Mouse (Mus musculus): ENCODE results near the gene Rnaseh2a. TPM values are rescaled to one million over a fixed set of nuclear protein-coding genes. Genes with fewer than 3 reads are reported as not detected.

Gene Rnaseh2a
- polyA plus RNA-seq, 1 experiment from 2014 or later, result 114 TPM

- no peak overlapping the region for H3K4me2 ChIP-seq (ENCODE audit: low read depth, low read length)
Measured at GRCm38 (mm10) chr8:84933767-84934559, 35.6 kb downstream of the Rnaseh2a start.

GRCm38 (mm10) chr8:84930582-84930981 lies 39.0 kb downstream of the Rnaseh2a start:
- Histone ChIP-seq H3K4me3 (ENCODE audit: low read length) (no peak overlapping the region), H3K27me3 (ENCODE audit: control insufficient read depth, insufficient read depth, low read depth, low read length) (peaks cover 42% of the 10 kb centered on the region), H3K9me3 (ENCODE audit: control insufficient read depth, low read length) (no peaks in the 10 kb centered on the region), H3K4me2 (ENCODE audit: low read depth, low read length) (no peak overlapping the region), H3K36me3 (ENCODE audit: control insufficient read depth, insufficient read depth, low read length) (no peaks in the 10 kb centered on the region), H3K4me1 (replicated peaks; ENCODE audit: control insufficient read depth, insufficient read depth, low read length) (no peaks in the 10 kb centered on the region; the same call in 1 of the 2 replicates), H3K27ac (ENCODE audit: low read length) (no peak overlapping the region), H3K9ac (ENCODE audit: low read length) (no peak overlapping the region)
- no peak for ATAC-seq (ENCODE audit: low read depth)
- WGBS, result 80% methylated on average over 13 of the region's 13 CpGs

More at GRCm38 (mm10) chr8:84933767-84934559, 35.6 kb downstream of the Rnaseh2a start:
- H3K9me3 ChIP-seq (ENCODE audit: control insufficient read depth, low read length), result no peaks in the 10 kb centered on the region
- H3K27me3 ChIP-seq (ENCODE audit: control insufficient read depth, insufficient read depth, low read depth, low read length), result peaks cover 73% of the 10 kb centered on the region
- H3K36me3 ChIP-seq (ENCODE audit: control insufficient read depth, insufficient read depth, low read length), result no peaks in the 10 kb centered on the region
- no peak overlapping the region for H3K4me3 ChIP-seq (ENCODE audit: low read length)
- 76% methylated on average over 16 of the region's 16 CpGs for WGBS
- no peak for ATAC-seq (ENCODE audit: low read depth)
- H3K9ac ChIP-seq (ENCODE audit: low read length), result no peak overlapping the region
- no peak overlapping the region for H3K27ac ChIP-seq (ENCODE audit: low read length)
- peaks cover 4% of the 10 kb centered on the region for H3K4me1 ChIP-seq (replicated peaks; ENCODE audit: control insufficient read depth, insufficient read depth, low read length)

- Histone ChIP-seq H3K27me3 (ENCODE audit: control insufficient read depth, insufficient read depth, low read depth, low read length) (peaks cover 23% of the 10 kb centered on the region), H3K36me3 (ENCODE audit: control insufficient read depth, insufficient read depth, low read length) (no peaks in the 10 kb centered on the region), H3K27ac (ENCODE audit: low read length) (no peak overlapping the region), H3K4me3 (ENCODE audit: low read length) (peak overlapping the region; percentile 29), H3K9ac (ENCODE audit: low read length) (no peak overlapping the region; the same call in 1 of the 2 replicates), H3K4me2 (ENCODE audit: low read depth, low read length) (peak overlapping the region; percentile 61), H3K9me3 (ENCODE audit: control insufficient read depth, low read length) (no peaks in the 10 kb centered on the region), H3K4me1 (replicated peaks; ENCODE audit: control insufficient read depth, insufficient read depth, low read length) (no peaks in the 10 kb centered on the region; the same call in 1 of the 2 replicates)
- WGBS, result 2% methylated on average over 41 of the region's 52 CpGs
- peak; percentile 82 for ATAC-seq (ENCODE audit: low read depth)
Measured at GRCm38 (mm10) chr8:84928456-84929306, 40.9 kb downstream of the Rnaseh2a start.

GRCm38 (mm10) chr8:84927513-84927912 lies 42.1 kb downstream of the Rnaseh2a start:
- H3K4me2 ChIP-seq (ENCODE audit: low read depth, low read length), result no peak overlapping the region
- H3K4me1 ChIP-seq (replicated peaks; ENCODE audit: control insufficient read depth, insufficient read depth, low read length), result no peaks in the 10 kb centered on the region; the same call in 1 of the 2 replicates
- H3K27ac ChIP-seq (ENCODE audit: low read length), result no peak overlapping the region
- H3K9me3 ChIP-seq (ENCODE audit: control insufficient read depth, low read length), result no peaks in the 10 kb centered on the region
- WGBS, result 65% methylated on average over 1 of the region's 1 CpGs
- H3K4me3 ChIP-seq (ENCODE audit: low read length), result no peak overlapping the region
- peaks cover 22% of the 10 kb centered on the region for H3K27me3 ChIP-seq (ENCODE audit: control insufficient read depth, insufficient read depth, low read depth, low read length)
- H3K9ac ChIP-seq (ENCODE audit: low read length), result no peak overlapping the region
- H3K36me3 ChIP-seq (ENCODE audit: control insufficient read depth, insufficient read depth, low read length), result no peaks in the 10 kb centered on the region
- ATAC-seq (ENCODE audit: low read depth), result no peak

GRCm38 (mm10) chr8:84925557-84925956 lies 44.0 kb downstream of the Rnaseh2a start:
- H3K4me2 ChIP-seq (ENCODE audit: low read depth, low read length), result no peak overlapping the region
- no peak overlapping the region for H3K27ac ChIP-seq (ENCODE audit: low read length)
- no peaks in the 10 kb centered on the region for H3K36me3 ChIP-seq (ENCODE audit: control insufficient read depth, insufficient read depth, low read length)
- 42% methylated on average over 7 of the region's 7 CpGs for WGBS
- peaks cover 16% of the 10 kb centered on the region for H3K27me3 ChIP-seq (ENCODE audit: control insufficient read depth, insufficient read depth, low read depth, low read length)
- no peaks in the 10 kb centered on the region for H3K9me3 ChIP-seq (ENCODE audit: control insufficient read depth, low read length)
- no peak overlapping the region for H3K9ac ChIP-seq (ENCODE audit: low read length)
- ATAC-seq (ENCODE audit: low read depth), result no peak
- no peaks in the 10 kb centered on the region; the same call in 1 of the 2 replicates for H3K4me1 ChIP-seq (replicated peaks; ENCODE audit: control insufficient read depth, insufficient read depth, low read length)
- no peak overlapping the region for H3K4me3 ChIP-seq (ENCODE audit: low read length)

- H3K27me3 ChIP-seq (ENCODE audit: control insufficient read depth, insufficient read depth, low read depth, low read length), result peaks cover 5% of the 10 kb centered on the region
- no peaks in the 10 kb centered on the region for H3K4me1 ChIP-seq (replicated peaks; ENCODE audit: control insufficient read depth, insufficient read depth, low read length)
- H3K4me3 ChIP-seq (ENCODE audit: low read length), result no peak overlapping the region
- no peak overlapping the region for H3K27ac ChIP-seq (ENCODE audit: low read length)
- H3K9me3 ChIP-seq (ENCODE audit: control insufficient read depth, low read length), result no peaks in the 10 kb centered on the region
- 55% methylated on average over 2 of the region's 2 CpGs for WGBS
- H3K36me3 ChIP-seq (ENCODE audit: control insufficient read depth, insufficient read depth, low read length), result no peaks in the 10 kb centered on the region
- peak; percentile 68 for ATAC-seq (ENCODE audit: low read depth)
- no peak overlapping the region for H3K4me2 ChIP-seq (ENCODE audit: low read depth, low read length)
- H3K9ac ChIP-seq (ENCODE audit: low read length), result no peak overlapping the region
Measured at GRCm38 (mm10) chr8:84921596-84921995, 48.0 kb downstream of the Rnaseh2a start.

- H3K9ac ChIP-seq (ENCODE audit: low read length), result no peak overlapping the region
Measured at GRCm38 (mm10) chr8:84918646-84919045, 50.9 kb downstream of the Rnaseh2a start.

GRCm38 (mm10) chr8:84917781-84918180 lies 51.8 kb downstream of the Rnaseh2a start:
- Histone ChIP-seq H3K4me1 (replicated peaks; ENCODE audit: control insufficient read depth, insufficient read depth, low read length) (peaks cover 5% of the 10 kb centered on the region), H3K9me3 (ENCODE audit: control insufficient read depth, low read length) (0 out of 2 replicates have a peak, but pooled peaks cover 7% of the 10 kb centered on the region), H3K4me3 (ENCODE audit: low read length) (no peak overlapping the region), H3K36me3 (ENCODE audit: control insufficient read depth, insufficient read depth, low read length) (no peaks in the 10 kb centered on the region), H3K27me3 (ENCODE audit: control insufficient read depth, insufficient read depth, low read depth, low read length) (peaks cover 16% of the 10 kb centered on the region), H3K27ac (ENCODE audit: low read length) (no peak overlapping the region), H3K9ac (ENCODE audit: low read length) (no peak overlapping the region), H3K4me2 (ENCODE audit: low read depth, low read length) (no peak overlapping the region)
- ATAC-seq (ENCODE audit: low read depth), result no peak
- WGBS, result 34% methylated on average over 20 of the region's 20 CpGs

More at GRCm38 (mm10) chr8:84918646-84919045, 50.9 kb downstream of the Rnaseh2a start:
- Histone ChIP-seq H3K4me2 (ENCODE audit: low read depth, low read length) (no peak overlapping the region), H3K27me3 (ENCODE audit: control insufficient read depth, insufficient read depth, low read depth, low read length) (peaks cover 7% of the 10 kb centered on the region), H3K27ac (ENCODE audit: low read length) (no peak overlapping the region), H3K9me3 (ENCODE audit: control insufficient read depth, low read length) (0 out of 2 replicates have a peak, but pooled peaks cover 7% of the 10 kb centered on the region), H3K4me3 (ENCODE audit: low read length) (no peak overlapping the region), H3K36me3 (ENCODE audit: control insufficient read depth, insufficient read depth, low read length) (no peaks in the 10 kb centered on the region), H3K4me1 (replicated peaks; ENCODE audit: control insufficient read depth, insufficient read depth, low read length) (no peaks in the 10 kb centered on the region)
- ATAC-seq (ENCODE audit: low read depth), result no peak
- WGBS, result 90% methylated on average over 15 of the region's 15 CpGs

GRCm38 (mm10) chr8:84915269-84915668 lies 54.3 kb downstream of the Rnaseh2a start:
- peaks cover 31% of the 10 kb centered on the region for H3K27me3 ChIP-seq (ENCODE audit: control insufficient read depth, insufficient read depth, low read depth, low read length)
- no peak overlapping the region for H3K27ac ChIP-seq (ENCODE audit: low read length)
- H3K4me2 ChIP-seq (ENCODE audit: low read depth, low read length), result no peak overlapping the region
- 0 out of 2 replicates have a peak, but pooled peaks have one; percentile 10 for ATAC-seq (ENCODE audit: low read depth)
- no peak overlapping the region for H3K4me3 ChIP-seq (ENCODE audit: low read length)
- no peak overlapping the region for H3K9ac ChIP-seq (ENCODE audit: low read length)
- no peaks in the 10 kb centered on the region for H3K36me3 ChIP-seq (ENCODE audit: control insufficient read depth, insufficient read depth, low read length)
- 77% methylated on average over 8 of the region's 8 CpGs for WGBS
- peaks cover 12% of the 10 kb centered on the region for H3K4me1 ChIP-seq (replicated peaks; ENCODE audit: control insufficient read depth, insufficient read depth, low read length)
- H3K9me3 ChIP-seq (ENCODE audit: control insufficient read depth, low read length), result 0 out of 2 replicates have a peak, but pooled peaks cover 7% of the 10 kb centered on the region

Data from lung, embryonic 16.5 days (tissue).